Mouse (Mus musculus) embryonic fibroblast, embryonic 13.5 days (primary cell): ENCODE measurements at regions not wholly inside any gene's neighbourhood (a gene's known extent, or its start where the extent isn't known, plus 50 kb on each side); places are given as distances from the start of the nearest gene placed in this dataset.

Experiments used
- H3K27ac ChIP-seq: 2 replicates; pipeline ENCODE4 v1.5.1; 2012; ENCODE audit warnings: low read length, control low read depth, inconsistent platforms; ENCODE audit not compliant: insufficient read depth
- H3K4me1 ChIP-seq: 2 replicates; pipeline ENCODE4 v1.6.1; 2011; ENCODE audit warnings: low read length; ENCODE audit not compliant: control insufficient read depth, insufficient read depth
- H3K4me3 ChIP-seq: 2 replicates; pipeline ENCODE4 v1.5.1; 2011; ENCODE audit warnings: mild to moderate bottlenecking, control low read depth, low read length; ENCODE audit not compliant: insufficient read depth
- CTCF ChIP-seq: IDR thresholded peaks from 2 replicates; pipeline ENCODE4 v1.5.1; 2011; ENCODE audit warnings: mild to moderate bottlenecking, control low read depth, low read length, moderate library complexity, borderline replicate concordance; ENCODE audit not compliant: insufficient read depth
- POLR2A ChIP-seq: IDR thresholded peaks from 2 replicates; pipeline ENCODE4 v1.6.1; 2011; ENCODE audit warnings: low read depth, mild to moderate bottlenecking, control low read depth, low read length, moderate library complexity

DNA sequence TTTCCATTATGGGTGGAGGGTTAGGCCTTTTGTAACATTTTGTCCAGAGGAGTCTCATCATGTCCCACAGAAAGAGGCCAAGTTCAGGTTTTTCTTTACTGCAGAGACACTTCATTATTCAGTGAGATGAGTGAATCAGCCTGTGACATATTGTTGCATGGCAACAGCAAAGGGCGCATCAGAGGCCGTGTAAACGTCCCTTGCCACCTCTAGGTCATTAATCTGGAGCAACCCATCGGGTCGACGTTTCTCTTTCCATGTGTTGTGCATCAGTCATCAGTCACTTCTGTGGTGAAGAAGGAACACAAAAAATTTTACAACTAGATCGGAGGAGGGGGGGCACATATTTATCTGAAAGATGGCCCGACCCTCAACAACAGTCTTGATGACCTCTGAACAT, 519.3 kb upstream of the Gm26657 start:
- no peak overlapping the region for H3K4me3 ChIP-seq
- TF ChIP-seq POLR2A: no peak
- no peak for TF ChIP-seq CTCF
- no peak overlapping the region for H3K27ac ChIP-seq
- H3K4me1 ChIP-seq: no peaks in the 10 kb centered on the region

DNA sequence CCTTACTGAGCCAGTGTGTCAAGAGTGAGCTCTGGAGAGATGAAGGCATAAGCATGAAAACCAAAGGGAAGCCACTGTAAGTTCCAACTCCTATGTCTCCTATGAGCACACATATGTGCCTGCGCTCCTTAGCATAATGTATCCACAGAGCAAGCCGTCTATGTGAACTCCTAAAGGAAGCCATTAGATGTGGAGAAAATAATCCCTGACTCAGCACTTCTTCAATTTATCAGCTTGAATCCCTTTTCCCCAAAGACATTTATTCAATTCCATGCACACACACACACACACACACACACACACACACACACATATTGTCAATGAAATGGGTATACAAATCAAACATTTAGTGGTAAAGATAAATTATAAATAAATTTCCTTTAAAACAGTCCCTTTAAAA, 530.4 kb upstream of the Gm26657 start:
- Histone ChIP-seq H3K4me1 (0 out of 2 replicates have a peak, but pooled peaks cover under 1% of the 10 kb centered on the region), H3K27ac (no peak overlapping the region), H3K4me3 (no peak overlapping the region)
- TF ChIP-seq CTCF: no peak
- no peak for TF ChIP-seq POLR2A

DNA sequence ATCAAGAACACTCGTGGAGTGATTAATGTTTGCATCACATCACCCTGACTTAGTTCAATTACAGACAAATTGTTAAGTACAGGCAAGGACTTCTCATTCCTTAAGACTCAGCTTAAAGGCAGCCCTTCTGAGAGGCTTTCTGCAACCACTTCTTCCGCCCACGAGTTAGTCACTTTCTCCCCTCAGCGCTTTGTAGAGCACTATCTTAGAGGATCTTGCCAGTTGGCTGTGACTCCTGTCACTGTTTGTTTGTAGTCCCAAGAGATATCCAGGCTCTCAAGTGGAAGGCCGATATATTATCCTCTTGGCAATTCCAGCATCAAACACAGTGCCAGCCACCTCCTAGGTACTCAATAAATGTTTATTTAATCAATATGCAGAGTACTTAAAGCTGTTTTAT, 532.1 kb upstream of the Gm26657 start:
- TF ChIP-seq CTCF (no peak), POLR2A (no peak)
- H3K4me1 ChIP-seq: no peaks in the 10 kb centered on the region
- no peak overlapping the region for H3K4me3 ChIP-seq
- H3K27ac ChIP-seq: no peak overlapping the region

DNA sequence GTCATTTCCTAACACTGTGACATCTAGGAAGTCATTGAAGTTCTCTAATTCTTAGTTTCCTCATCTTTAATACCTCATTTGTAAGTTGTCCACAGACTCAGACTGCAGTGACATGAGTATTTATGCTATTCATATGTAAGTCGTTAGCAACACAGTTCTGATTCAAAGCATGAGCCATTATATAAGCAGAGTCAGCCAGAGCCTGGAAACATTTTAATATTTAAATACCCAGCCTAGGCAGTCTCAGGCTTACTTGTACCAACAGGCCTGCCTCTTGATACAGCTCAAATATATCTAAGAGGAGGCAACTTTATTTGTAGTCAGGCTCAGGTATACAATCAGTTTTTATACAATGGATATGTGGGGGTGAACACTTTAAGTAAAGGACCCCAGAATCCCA, 534.8 kb upstream of the Gm26657 start:
- TF ChIP-seq CTCF: no peak
- no peak for TF ChIP-seq POLR2A
- no peaks in the 10 kb centered on the region for H3K4me1 ChIP-seq
- no peak overlapping the region for H3K27ac ChIP-seq
- H3K4me3 ChIP-seq: no peak overlapping the region

DNA sequence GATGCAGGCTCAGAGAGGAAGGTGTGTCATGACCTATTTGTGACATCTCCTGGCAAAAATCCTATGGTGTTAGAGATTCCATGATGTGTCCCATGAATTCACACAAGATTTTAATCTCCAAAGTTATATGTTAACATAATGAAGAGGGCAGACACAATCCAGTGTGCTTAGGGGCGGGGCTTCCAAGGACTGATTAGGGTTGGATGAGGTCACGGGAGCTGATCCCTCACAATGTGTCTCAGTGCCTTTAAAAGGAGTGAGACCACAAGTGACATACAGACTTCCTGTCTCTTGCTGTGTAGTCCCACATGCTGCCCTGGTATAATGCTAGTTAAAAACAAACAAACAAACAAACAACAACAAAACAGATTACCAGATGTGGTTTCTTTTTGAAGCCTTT, 546.5 kb upstream of the Gm26657 start:
- Histone ChIP-seq H3K27ac (no peak overlapping the region), H3K4me1 (no peaks in the 10 kb centered on the region; the same call in 1 of the 2 replicates), H3K4me3 (no peak overlapping the region)
- no peak for TF ChIP-seq POLR2A
- TF ChIP-seq CTCF: no peak

DNA sequence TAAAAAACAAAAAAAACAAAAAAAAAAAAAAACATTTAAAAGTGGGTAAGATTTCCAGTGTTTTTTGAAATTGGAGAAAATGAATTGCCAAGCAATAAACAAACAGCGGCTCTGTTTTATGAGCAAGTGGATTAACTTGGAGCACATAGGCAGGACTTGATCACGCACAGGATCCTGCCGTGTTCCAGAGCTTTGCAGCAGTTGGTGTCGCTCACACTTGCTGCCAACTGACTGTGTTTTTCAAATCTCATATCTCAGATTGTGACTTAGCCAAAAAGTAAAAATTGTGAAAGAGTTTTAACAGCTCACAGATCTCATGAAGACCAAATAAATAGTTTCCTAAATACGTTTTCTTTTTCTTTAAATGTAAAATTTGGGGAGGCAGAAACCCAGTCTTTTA, 547.4 kb upstream of the Gm26657 start:
- H3K27ac ChIP-seq: no peak overlapping the region
- no peaks in the 10 kb centered on the region; the same call in 1 of the 2 replicates for H3K4me1 ChIP-seq
- TF ChIP-seq CTCF: no peak
- no peak for TF ChIP-seq POLR2A
- H3K4me3 ChIP-seq: no peak overlapping the region

DNA sequence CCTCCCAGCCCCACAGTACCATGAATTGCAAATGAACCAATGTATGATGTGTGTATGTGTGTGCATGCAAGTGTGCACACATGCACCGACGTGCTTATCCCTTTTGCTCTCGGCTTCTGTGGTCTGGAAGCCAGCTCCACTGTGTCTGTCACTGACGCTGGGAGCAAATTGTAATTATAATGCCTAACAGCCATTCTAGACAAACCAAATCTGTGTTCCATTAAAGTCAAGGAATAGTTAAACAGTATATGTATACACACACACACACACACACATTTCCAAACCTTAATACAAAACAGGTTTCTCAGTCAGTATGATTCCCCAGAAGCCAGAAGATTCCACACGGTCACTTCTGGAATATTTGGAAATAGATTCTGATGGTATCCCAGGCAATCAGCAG, 560.3 kb upstream of the Gm26657 start:
- Histone ChIP-seq H3K4me3 (no peak overlapping the region), H3K4me1 (no peaks in the 10 kb centered on the region), H3K27ac (peak overlapping the region; percentile 24; the same call in 1 of the 2 replicates)
- no peak for TF ChIP-seq CTCF
- TF ChIP-seq POLR2A: no peak

DNA sequence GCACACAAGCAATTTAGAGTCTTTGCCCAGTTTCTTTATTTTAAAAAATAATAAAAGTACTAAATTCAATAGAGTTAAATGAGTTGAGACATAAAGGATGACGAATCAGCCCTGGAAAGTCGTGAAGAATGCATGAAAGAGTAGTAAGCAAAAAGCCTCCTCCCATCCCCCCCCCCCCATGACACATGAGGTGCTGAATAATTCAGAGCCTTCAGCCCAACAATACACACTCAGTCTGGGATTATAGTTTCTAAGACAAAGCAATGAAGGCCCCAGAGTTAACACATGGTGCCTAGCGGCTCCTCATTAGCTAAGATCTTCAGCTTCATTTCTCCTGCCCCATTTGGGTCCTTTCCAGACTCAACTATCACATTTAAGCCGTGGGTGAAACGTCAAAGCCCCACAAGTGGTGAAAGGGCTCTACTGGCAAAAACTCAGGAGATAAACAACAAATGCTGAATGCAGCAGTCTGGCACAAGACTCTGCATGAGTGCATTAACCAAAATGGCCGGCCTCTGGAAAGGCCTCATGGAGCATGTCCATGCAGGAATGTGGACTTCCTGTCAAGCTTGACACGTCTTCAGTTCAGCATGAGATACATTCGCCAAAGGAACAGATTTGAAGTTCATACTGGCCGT, 560.9 kb upstream of the Gm26657 start:
- Histone ChIP-seq H3K4me3 (no peak overlapping the region), H3K4me1 (no peaks in the 10 kb centered on the region), H3K27ac (peak overlapping the region; percentile 24; the same call in 1 of the 2 replicates)
- no peak for TF ChIP-seq POLR2A
- TF ChIP-seq CTCF: no peak

DNA sequence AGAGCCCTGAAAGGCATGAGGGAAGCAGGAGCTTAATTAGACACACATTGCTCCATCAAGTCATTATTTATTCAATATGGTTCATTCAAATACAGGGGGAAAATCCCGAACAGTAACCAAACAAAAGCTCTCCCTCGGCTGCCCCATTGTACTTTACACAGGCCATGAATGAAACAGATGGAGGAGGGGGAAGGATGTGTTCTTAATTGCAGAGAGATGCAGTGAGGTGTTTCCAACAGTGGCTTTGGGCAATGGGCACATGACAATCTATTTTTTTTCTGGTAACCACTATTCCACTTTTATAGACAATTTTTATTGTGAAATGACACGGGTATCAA, 578.6 kb upstream of the Gm26657 start:
- Histone ChIP-seq H3K4me1 (no peaks in the 10 kb centered on the region), H3K27ac (no peak overlapping the region), H3K4me3 (no peak overlapping the region)
- TF ChIP-seq CTCF: no peak
- no peak for TF ChIP-seq POLR2A

DNA sequence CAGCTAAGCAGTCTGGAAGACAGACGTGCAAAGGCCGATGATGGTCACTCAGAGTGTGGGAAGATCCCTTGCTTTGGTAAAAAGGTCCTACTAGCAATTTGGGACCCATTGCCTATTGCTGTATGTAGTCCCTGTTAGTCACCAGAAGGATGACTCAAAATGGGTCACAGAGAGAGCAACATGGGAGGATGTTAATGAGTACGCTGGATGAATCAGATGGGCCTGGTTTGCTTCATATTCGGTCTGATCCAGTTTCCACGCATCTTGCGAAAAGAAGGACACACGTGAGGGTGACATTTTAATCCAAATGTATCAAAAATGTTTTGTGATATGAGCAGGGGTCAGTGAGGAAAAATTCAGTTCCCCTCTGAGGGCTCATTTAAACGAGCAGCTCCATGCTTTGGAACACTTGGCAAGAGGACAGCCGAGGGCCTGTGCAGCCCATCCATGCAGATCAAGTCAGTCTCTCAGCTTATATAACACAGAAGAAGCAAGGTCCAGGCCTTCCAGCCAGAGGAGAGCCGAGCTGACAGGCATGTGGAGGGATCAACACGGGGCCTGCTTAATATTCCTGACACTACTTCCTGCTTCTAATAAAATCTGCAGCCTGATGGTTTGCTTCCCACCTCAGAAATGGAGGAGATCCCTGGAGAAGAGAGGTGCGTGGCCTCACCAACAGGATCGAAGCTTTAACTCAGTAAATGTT, 579.2 kb upstream of the Gm26657 start:
- no peak overlapping the region for H3K27ac ChIP-seq
- TF ChIP-seq CTCF: no peak
- TF ChIP-seq POLR2A: no peak
- H3K4me1 ChIP-seq: no peaks in the 10 kb centered on the region
- no peak overlapping the region for H3K4me3 ChIP-seq
